Mouse (Mus musculus) limb, embryonic 11.5 days (tissue): ENCODE measurements around the gene Tril. TPM values are rescaled to one million over a fixed set of nuclear protein-coding genes. Genes with fewer than 3 reads are reported as not detected.

ENCODE experiments used
- ATAC-seq: fragments of 200-750 bp; cut with Nextera tagmentation; 2 replicates; pipeline ENCODE4 v1.8.0; 2017; ENCODE audit warnings: low read depth; ENCODE audit not compliant: insufficient number of reproducible peaks, low FRiP score, low TSS enrichment
- DNase-seq: peaks from one replicate; pipeline ENCODE4 v3.0.0-alpha.2; 2015; ENCODE audit warnings: low spot score
- H3K27ac ChIP-seq: fragments of 300-500 bp; sonication (generic); replicated peaks from 2 replicates; pipeline ENCODE4 v1.5.1; 2014; ENCODE audit warnings: low read depth, mild to moderate bottlenecking, low read length
- H3K27me3 ChIP-seq: fragments of 300-500 bp; sonication (generic); 2 replicates; pipeline ENCODE4 v1.6.1; 2014; ENCODE audit warnings: mild to moderate bottlenecking, low read length, mixed read lengths; ENCODE audit not compliant: control insufficient read depth, insufficient read depth
- H3K36me3 ChIP-seq: fragments of 300-500 bp; sonication (generic); 2 replicates; pipeline ENCODE4 v1.6.1; 2014; ENCODE audit warnings: mild to moderate bottlenecking, low read length, moderate library complexity, mixed read lengths; ENCODE audit not compliant: control insufficient read depth, insufficient read depth
- H3K4me1 ChIP-seq: fragments of 300-500 bp; sonication (generic); 2 replicates; pipeline ENCODE4 v1.6.1; 2014; ENCODE audit warnings: low read length, mixed read lengths; ENCODE audit not compliant: control insufficient read depth, insufficient read depth
- H3K4me2 ChIP-seq: fragments of 300-500 bp; sonication (generic); 2 replicates; pipeline ENCODE4 v1.6.1; 2014; ENCODE audit warnings: low read depth, mild to moderate bottlenecking, moderate library complexity; ENCODE audit not compliant: severe bottlenecking
- H3K4me3 ChIP-seq: fragments of 300-500 bp; sonication (generic); 2 replicates; pipeline ENCODE4 v1.5.1; 2014; ENCODE audit warnings: low read depth, low read length
- H3K9ac ChIP-seq: fragments of 300-500 bp; sonication (generic); 2 replicates; pipeline ENCODE4 v1.6.1; 2014; ENCODE audit warnings: mild to moderate bottlenecking, low read length
- H3K9me3 ChIP-seq: fragments of 300-500 bp; sonication (generic); 2 replicates; pipeline ENCODE4 v1.6.1; 2016; ENCODE audit warnings: low read length; ENCODE audit not compliant: control insufficient read depth
- WGBS: fragments of 180-500 bp; shearing (Covaris S2); extraction: QIAGEN DNeasy Blood & Tissue Kit; methylation state at CpG from one replicate; pipeline ENCODE4 v1.1.7; 2014; 5-methylcytosine and 5-hydroxymethylcytosine counted together
- polyA plus RNA-seq: library from polyadenylated mRNA; unstranded; fragments of >200 nt; fragmentation: Nextera tagmentation; extraction: Ambion mirVana; gene quantifications from 2 replicates; pipeline ENCODE4 v1.2.1, GENCODE M21; 2014

The Tril gene
- polyA plus RNA-seq, 1 experiment from 2014 or later: 48.1 TPM

DNA sequence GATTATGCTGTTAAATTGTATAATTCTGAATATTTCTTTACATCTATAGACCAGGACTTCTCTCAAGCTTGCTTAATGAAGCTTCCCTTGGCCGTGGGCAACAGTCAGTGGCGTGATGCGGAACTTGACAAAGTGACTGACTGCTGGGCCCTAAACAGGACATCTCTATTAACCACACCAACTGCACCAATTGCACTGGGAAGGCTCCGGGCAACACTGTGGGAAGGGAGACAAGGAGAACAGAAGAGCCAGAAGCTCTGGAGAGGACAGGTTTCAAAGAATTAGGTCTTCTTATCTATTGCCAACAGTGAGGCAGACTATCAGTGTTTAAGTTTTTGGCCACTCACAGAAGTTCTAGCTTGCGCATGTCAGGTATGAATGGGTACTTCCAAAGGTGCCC, 38.4 kb downstream of the Tril start:
- no peaks in the 10 kb centered on the region for H3K27me3 ChIP-seq
- H3K27ac ChIP-seq: no peak overlapping the region
- no peak overlapping the region for H3K4me2 ChIP-seq
- no peak overlapping the region for H3K9ac ChIP-seq
- no peaks in the 10 kb centered on the region for H3K36me3 ChIP-seq
- ATAC-seq (no peak), DNase-seq (no peak)
- H3K4me1 ChIP-seq: no peaks in the 10 kb centered on the region
- H3K4me3 ChIP-seq: no peak overlapping the region
- 85% methylated on average over 5 of the region's 5 CpGs for WGBS
- H3K9me3 ChIP-seq: no peaks in the 10 kb centered on the region

DNA sequence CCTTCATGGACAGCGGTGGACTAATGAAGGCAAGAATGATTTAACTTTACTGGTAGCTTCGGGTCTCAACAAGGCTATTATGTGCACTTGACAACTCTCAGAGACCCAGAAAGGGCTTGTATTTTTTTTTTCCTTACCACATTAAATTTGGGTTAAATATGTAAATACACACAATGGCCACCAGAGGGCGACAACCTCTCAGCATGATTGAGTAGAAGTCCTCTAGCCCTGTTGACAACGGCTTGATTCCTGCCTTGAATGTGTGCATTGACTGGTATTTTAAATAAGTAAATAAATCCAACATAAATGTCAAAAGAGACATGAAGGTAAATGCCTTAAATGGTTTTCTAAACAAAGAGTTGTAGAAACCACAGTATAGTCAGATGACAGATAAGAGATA, 39.5 kb downstream of the Tril start:
- H3K4me1 ChIP-seq: no peaks in the 10 kb centered on the region
- ATAC-seq: no peak
- H3K4me3 ChIP-seq: no peak overlapping the region
- no peaks in the 10 kb centered on the region for H3K9me3 ChIP-seq
- H3K27ac ChIP-seq: no peak overlapping the region
- H3K4me2 ChIP-seq: no peak overlapping the region
- WGBS: 11% methylated on average over 4 of the region's 4 CpGs
- peak; percentile 80 for DNase-seq
- no peaks in the 10 kb centered on the region for H3K36me3 ChIP-seq
- no peak overlapping the region for H3K9ac ChIP-seq
- H3K27me3 ChIP-seq: no peaks in the 10 kb centered on the region

DNA sequence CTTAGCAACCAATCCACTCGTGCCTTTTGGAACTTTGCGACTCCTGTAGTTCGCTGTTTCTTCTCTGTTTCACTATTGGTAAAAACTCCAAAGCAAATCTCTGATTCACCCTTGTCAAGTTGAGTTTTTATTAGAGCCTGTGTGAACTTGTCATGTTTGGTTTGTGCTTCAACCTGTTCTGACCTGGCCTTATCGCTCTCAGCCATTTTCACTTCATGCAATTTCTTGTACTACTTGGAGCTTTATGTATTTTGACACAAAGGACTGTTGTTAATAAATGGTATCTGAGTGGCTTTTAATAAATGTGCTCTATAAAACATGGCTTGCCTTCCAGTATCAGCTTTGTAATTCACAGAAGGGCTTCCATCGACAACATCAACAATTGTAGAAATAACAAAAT, 40.6 kb downstream of the Tril start:
- H3K4me2 ChIP-seq: no peak overlapping the region
- H3K27me3 ChIP-seq: no peaks in the 10 kb centered on the region
- no peak overlapping the region for H3K27ac ChIP-seq
- no peaks in the 10 kb centered on the region for H3K36me3 ChIP-seq
- no peaks in the 10 kb centered on the region for H3K9me3 ChIP-seq
- DNase-seq: no peak
- no peak overlapping the region for H3K9ac ChIP-seq
- no peak for ATAC-seq
- WGBS: 90% methylated on average over 5 of the region's 5 CpGs
- no peak overlapping the region for H3K4me3 ChIP-seq
- no peaks in the 10 kb centered on the region for H3K4me1 ChIP-seq

DNA sequence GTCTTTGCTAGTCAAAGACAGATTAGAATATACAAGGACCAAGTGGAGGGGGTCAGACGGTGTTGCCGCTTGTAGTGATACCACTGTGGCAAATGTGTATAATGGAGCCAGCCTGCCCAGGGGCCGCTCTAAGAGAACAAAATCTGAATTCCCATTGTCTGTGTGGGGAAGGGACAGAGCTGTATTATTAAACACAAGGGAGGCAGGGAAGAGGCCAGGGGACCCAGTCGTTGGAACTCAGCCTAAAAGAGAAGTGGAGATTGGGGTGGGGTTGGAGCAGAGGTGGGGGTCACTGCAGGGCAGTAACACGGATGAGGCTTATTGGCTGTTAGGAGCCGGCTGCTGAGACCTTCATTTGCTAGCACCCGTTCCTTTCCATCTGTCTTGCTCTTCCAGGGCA, 41.1 kb downstream of the Tril start:
- Histone ChIP-seq H3K4me3 (no peak overlapping the region), H3K9me3 (no peaks in the 10 kb centered on the region), H3K9ac (no peak overlapping the region), H3K4me2 (no peak overlapping the region), H3K27ac (no peak overlapping the region), H3K4me1 (no peaks in the 10 kb centered on the region), H3K27me3 (no peaks in the 10 kb centered on the region), H3K36me3 (no peaks in the 10 kb centered on the region)
- WGBS: 70% methylated on average over 7 of the region's 7 CpGs
- ATAC-seq: no peak
- no peak for DNase-seq

DNA sequence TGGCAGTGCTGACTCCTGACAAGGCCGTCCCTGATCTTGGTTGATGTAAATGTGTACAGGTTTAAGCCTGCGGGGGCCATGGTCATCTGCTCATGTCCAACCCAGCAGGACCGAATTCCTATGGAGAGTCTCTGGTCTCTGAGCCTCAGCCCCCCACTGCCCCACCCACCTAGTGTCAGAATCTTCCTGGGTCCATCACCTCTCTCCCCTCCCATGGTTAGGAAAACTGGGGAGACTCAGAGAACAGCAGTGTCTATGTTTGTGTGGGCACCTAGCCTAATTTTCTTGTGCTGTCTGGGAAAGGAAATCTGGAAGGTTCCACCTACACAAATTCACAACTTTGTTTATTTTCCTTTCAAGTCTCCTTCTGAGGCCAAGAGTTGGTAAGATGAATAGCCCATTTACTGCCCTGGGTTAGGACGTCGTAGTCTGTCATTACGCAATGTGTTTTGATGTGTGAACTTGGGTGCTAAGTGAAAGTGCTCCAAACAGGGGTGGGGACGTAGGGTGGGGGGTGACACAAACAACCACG, 42.1 kb downstream of the Tril start:
- Histone ChIP-seq H3K27ac (no peak overlapping the region), H3K27me3 (no peaks in the 10 kb centered on the region), H3K36me3 (no peaks in the 10 kb centered on the region), H3K9me3 (no peaks in the 10 kb centered on the region), H3K9ac (no peak overlapping the region), H3K4me2 (no peak overlapping the region), H3K4me1 (no peaks in the 10 kb centered on the region), H3K4me3 (no peak overlapping the region)
- ATAC-seq: no peak
- no peak for DNase-seq
- 53% methylated on average over 8 of the region's 8 CpGs for WGBS

DNA sequence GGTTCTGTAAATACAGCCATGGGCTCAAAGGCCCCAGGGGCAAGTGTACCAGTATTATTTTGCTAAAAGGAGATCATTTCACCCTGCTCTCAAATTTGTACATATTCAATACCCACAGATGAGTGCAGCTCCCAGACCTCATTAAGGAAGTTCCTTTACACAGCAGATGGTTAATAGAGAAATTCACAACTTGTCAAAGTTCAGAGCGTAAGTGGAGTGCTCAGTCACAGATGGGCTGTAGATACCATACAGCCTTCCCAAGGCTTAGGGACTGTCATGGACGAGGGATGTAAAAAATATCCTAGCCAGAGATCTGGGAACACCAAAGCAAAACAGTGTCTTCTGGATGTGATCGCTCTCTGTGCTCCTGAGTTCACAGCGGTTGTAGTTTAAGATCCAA, 52.4 kb downstream of the Tril start:
- DNase-seq: no peak
- H3K27ac ChIP-seq: no peak overlapping the region
- 90% methylated on average over 4 of the region's 4 CpGs for WGBS
- H3K9ac ChIP-seq: no peak overlapping the region
- H3K27me3 ChIP-seq: no peaks in the 10 kb centered on the region
- H3K36me3 ChIP-seq: no peaks in the 10 kb centered on the region
- no peak overlapping the region for H3K4me2 ChIP-seq
- peaks cover 14% of the 10 kb centered on the region for H3K4me1 ChIP-seq
- no peaks in the 10 kb centered on the region for H3K9me3 ChIP-seq
- ATAC-seq: no peak
- no peak overlapping the region for H3K4me3 ChIP-seq

DNA sequence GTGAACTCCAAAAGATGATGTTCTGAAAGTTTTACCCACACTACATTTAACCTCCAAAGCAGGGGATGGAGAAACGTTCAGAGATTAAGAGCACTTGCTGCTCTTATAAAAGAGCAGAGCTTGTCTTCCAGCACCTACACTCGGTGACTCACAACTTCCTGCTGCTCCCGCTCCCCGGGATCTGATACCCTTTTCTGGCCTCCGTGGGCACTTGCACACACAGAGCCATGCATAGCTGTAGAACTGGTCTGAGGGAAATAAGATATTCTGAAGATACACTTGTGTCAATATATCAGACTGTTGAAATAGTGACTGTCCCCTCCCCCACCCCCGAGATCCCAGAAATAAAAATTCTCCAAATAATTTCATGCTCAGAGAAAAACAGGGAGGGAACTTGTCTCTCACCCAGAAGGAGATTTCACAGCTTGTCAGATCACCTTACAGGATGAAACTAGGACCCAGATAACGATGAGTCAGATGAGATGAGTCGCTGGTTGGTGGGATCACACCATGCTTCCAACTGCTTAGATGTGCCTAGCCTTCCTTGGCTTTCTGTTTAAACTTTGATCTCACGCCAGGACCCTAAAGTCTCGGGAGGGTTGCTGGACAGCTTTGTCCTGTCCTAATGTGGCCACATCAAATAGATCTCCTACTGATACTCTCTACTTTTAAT, 54.3 kb downstream of the Tril start:
- 45% methylated on average over 10 of the region's 10 CpGs for WGBS
- Histone ChIP-seq H3K4me3 (no peak overlapping the region), H3K9me3 (no peaks in the 10 kb centered on the region), H3K4me1 (peaks cover 19% of the 10 kb centered on the region), H3K36me3 (no peaks in the 10 kb centered on the region), H3K27ac (peak overlapping the region; percentile 37; the same call in 1 of the 2 replicates), H3K27me3 (no peaks in the 10 kb centered on the region), H3K4me2 (no peak overlapping the region), H3K9ac (no peak overlapping the region)
- DNase-seq: no peak
- ATAC-seq: no peak

DNA sequence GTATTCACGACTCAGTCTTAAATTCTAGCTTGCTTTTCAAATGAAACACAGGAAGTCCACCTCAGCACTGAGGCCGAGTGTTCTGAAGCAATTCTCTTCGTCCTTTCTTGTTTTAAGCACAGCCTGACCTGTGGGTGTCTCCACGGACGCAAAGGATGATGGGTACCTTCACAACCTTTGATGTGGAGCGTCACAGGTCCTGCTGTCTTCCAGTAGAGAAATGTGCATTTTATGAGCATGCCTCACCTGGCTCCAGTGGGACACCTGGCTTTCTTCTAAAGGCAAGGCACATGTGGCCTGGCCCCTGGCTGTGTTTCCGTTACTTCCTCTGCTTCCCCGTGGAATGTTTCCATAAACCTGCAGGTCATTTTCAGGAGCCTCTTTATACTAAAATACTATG, 54.9 kb downstream of the Tril start:
- no peak overlapping the region for H3K4me3 ChIP-seq
- 37% methylated on average over 8 of the region's 8 CpGs for WGBS
- ATAC-seq: no peak

More for the DNA sequence above, 54.9 kb downstream of the Tril start:
- Histone ChIP-seq H3K4me2 (no peak overlapping the region), H3K4me1 (peaks cover 20% of the 10 kb centered on the region), H3K9me3 (no peaks in the 10 kb centered on the region), H3K9ac (no peak overlapping the region), H3K27me3 (no peaks in the 10 kb centered on the region), H3K36me3 (no peaks in the 10 kb centered on the region), H3K27ac (peak overlapping the region; percentile 37)
- DNase-seq: peak; percentile 49
